Mouse (Mus musculus): ENCODE data around the gene Umad1.

- TF ChIP-seq CTCF (IDR thresholded peaks at IDR 0.05; ENCODE audit: low read depth, low read length) = no peak
- TF ChIP-seq POLR2AphosphoS5 (IDR thresholded peaks at IDR 0.05; ENCODE audit: insufficient replicate concordance, low read depth, low read length) = no peak
- no peak for TF ChIP-seq TAL1 (conservative IDR thresholded peaks at IDR 0.05; ENCODE audit: low read depth, low read length)
- TF ChIP-seq GATA2 (IDR thresholded peaks at IDR 0.05; ENCODE audit: borderline replicate concordance, low read depth, low read length) = no peak
These were observed 772 bp upstream of the Umad1 start for GRCm38 (mm10) chr6:8258316-8258715.

Measured in G1E (cell line).